Mouse (Mus musculus) testis, adult 2 months (tissue): ENCODE data around the gene Batf2.

Source experiments
- CTCF ChIP-seq: fragments of 200-500 bp; IDR thresholded peaks from 2 replicates; pipeline ENCODE4 v1.5.1; 2012; ENCODE audit warnings: low read depth, mild to moderate bottlenecking, inconsistent platforms, low read length, moderate library complexity; ENCODE audit not compliant: control insufficient read depth, insufficient read depth, insufficient replicate concordance
- POLR2A ChIP-seq: fragments of 200-500 bp; IDR thresholded peaks from 2 replicates; pipeline ENCODE4 v1.6.1; 2012; ENCODE audit warnings: low read depth, mild to moderate bottlenecking, inconsistent platforms, low read length, moderate library complexity; ENCODE audit not compliant: control insufficient read depth

- no peak for TF ChIP-seq CTCF
- no peak for TF ChIP-seq POLR2A
Measured at GRCm38 (mm10) chr19:6218606-6219005, 77.8 kb downstream of the Batf2 start.
